Mouse (Mus musculus): ENCODE data around the gene Inmt.

Gene Inmt

GRCm38 (mm10) chr6:55169818-55170217 lies 5.0 kb downstream of the Inmt start:
- no peak for DNase-seq (ENCODE audit: low spot score)

- DNase-seq (ENCODE audit: low spot score), result peak; percentile 95
Measured at GRCm38 (mm10) chr6:55166777-55167463, 7.9 kb downstream of the Inmt start.

GRCm38 (mm10) chr6:55163046-55163584 lies 11.7 kb downstream of the Inmt start:
- DNase-seq (ENCODE audit: low spot score), result no peak

- no peak for DNase-seq (ENCODE audit: low spot score)
Measured at GRCm38 (mm10) chr6:55161311-55161761, 13.5 kb downstream of the Inmt start.

- DNase-seq (ENCODE audit: low spot score), result no peak
Measured at GRCm38 (mm10) chr6:55159256-55159655, 15.6 kb downstream of the Inmt start.

- DNase-seq (ENCODE audit: low spot score), result no peak
Measured at GRCm38 (mm10) chr6:55152226-55152625, 22.6 kb downstream of the Inmt start.

GRCm38 (mm10) chr6:55146138-55146537 lies 28.7 kb downstream of the Inmt start:
- no peak for DNase-seq (ENCODE audit: low spot score)

- no peak for DNase-seq (ENCODE audit: low spot score)
Measured at GRCm38 (mm10) chr6:55145285-55145684, 29.6 kb downstream of the Inmt start.

GRCm38 (mm10) chr6:55138343-55138742 lies 36.5 kb downstream of the Inmt start:
- DNase-seq (ENCODE audit: low spot score), result no peak

- no peak for DNase-seq (ENCODE audit: low spot score)
Measured at GRCm38 (mm10) chr6:55133425-55133824, 41.4 kb downstream of the Inmt start.

GRCm38 (mm10) chr6:55132794-55133193 lies 42.0 kb downstream of the Inmt start, which contains the start of gene Crhr2:
Gene Crhr2 (minus strand): TSS chr6:55133016.
- DNase-seq (ENCODE audit: low spot score), result no peak

GRCm38 (mm10) chr6:55131301-55131700 lies 43.5 kb downstream of the Inmt start:
- no peak for DNase-seq (ENCODE audit: low spot score)

- DNase-seq (ENCODE audit: low spot score), result peak; percentile 16
Measured at GRCm38 (mm10) chr6:55130631-55131030, 44.2 kb downstream of the Inmt start.

- no peak for DNase-seq (ENCODE audit: low spot score)
Measured at GRCm38 (mm10) chr6:55128391-55128790, 46.5 kb downstream of the Inmt start.

- no peak for DNase-seq (ENCODE audit: low spot score)
Measured at GRCm38 (mm10) chr6:55126576-55126975, 48.3 kb downstream of the Inmt start.

- no peak for DNase-seq (ENCODE audit: low spot score)
Measured at GRCm38 (mm10) chr6:55123056-55123455, 51.8 kb downstream of the Inmt start.
